Mouse (Mus musculus) spleen, adult 2 months (tissue): Measurements from ENCODE around the gene Ehbp1l1.

Experiments
- CTCF ChIP-seq: fragments of 200-500 bp; IDR thresholded peaks from 2 replicates; pipeline ENCODE4 v1.5.1; 2011; ENCODE audit warnings: mild to moderate bottlenecking, inconsistent platforms; ENCODE audit not compliant: insufficient read depth, insufficient read length, insufficient replicate concordance; ENCODE audit errors: extremely low read depth
- POLR2A ChIP-seq: fragments of 200-500 bp; IDR thresholded peaks from 2 replicates; pipeline ENCODE4 v1.6.1; 2011; ENCODE audit warnings: low read depth, low read length, inconsistent platforms

DNA sequence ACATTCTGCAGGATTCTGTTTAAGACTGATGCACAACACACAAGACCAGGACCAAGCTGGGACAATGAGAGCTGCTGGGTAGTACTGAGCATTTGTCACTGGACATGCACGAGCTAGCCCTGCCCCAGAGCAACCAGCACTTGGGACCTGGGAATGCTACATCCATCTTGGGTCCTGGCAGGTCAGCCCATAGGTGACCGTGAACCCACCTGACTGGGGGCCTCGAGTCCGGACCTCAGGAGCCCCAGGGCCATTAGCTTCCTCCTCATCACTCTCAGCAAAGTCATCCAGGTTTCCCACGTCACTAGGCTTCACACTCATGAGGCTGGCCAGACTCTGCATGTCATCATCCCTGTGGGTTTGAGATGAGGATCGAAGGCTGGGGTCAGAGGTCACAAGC lies 4.9 kb downstream of the Ehbp1l1 start:
- TF ChIP-seq CTCF (no peak), POLR2A (no peak)
